In the genomic region with DNA sequence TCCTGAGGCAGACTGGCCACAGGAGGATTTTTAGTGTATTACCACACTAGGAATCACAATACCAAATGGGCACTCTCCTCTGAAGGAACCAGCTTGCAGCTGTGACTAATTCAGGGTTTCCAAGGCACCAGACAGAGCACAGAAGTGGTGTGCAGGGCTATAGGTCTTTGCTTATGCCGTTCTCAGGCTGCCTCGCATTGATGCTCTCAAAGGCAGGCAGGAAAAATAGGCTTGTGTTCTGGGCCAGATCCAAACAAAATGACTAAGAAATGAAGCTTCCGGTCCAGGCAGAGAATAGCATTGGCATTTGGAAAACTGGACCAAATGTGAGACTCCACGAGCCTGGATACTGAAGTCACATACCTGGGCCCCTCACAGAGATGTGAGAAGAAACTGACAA, we compare ENCODE assay signal across 16 mouse cellular contexts.
DNase-seq lines count a peak whose midpoint lies in the region; ATAC-seq lines count a peak whose summit lies in the region.
"Had no signal": no experiment of that assay in that cellular context is flagged by ENCODE, and none has a peak within 500 bp of the region (broad histone marks: within the 10 kb centered on the region; RNA-seq: fewer than 3 reads in every experiment).

No protein-coding gene starts in this region.

- H3K27me3 ChIP-seq in midbrain, embryonic 11.5 days (ENCODE audit: control insufficient read depth, insufficient read depth, low read length) = no peaks in the 10 kb centered on the region
- H3K27me3 ChIP-seq in midbrain, embryonic 16.5 days (ENCODE audit: control insufficient read depth, insufficient read depth, low read depth, low read length) = no peaks in the 10 kb centered on the region
- H3K27me3 ChIP-seq in midbrain, embryonic 14.5 days (ENCODE audit: control insufficient read depth, insufficient read depth, low read length) = no peaks in the 10 kb centered on the region
- H3K27me3 ChIP-seq in kidney, embryonic 15.5 days = peaks cover 18% of the 10 kb centered on the region; the same call in 1 of the 2 replicates
- H3K27me3 ChIP-seq: heart, embryonic 15.5 days; limb, embryonic 15.5 days had no signal

- 68% methylated on average over 4 of the region's 4 CpGs for WGBS in midbrain, embryonic 11.5 days
- WGBS in midbrain, embryonic 16.5 days = 46% methylated on average over 4 of the region's 4 CpGs
- 29% methylated on average over 4 of the region's 4 CpGs for WGBS in midbrain, embryonic 14.5 days
- 61% methylated on average over 4 of the region's 4 CpGs for WGBS in kidney, embryonic 15.5 days

- H3K4me2 ChIP-seq in midbrain, embryonic 11.5 days = no peak overlapping the region
- no peak overlapping the region for H3K4me2 ChIP-seq in midbrain, embryonic 16.5 days (ENCODE audit: low read length)
- H3K4me2 ChIP-seq in midbrain, embryonic 14.5 days (ENCODE audit: low read length) = no peak overlapping the region
- no peak overlapping the region for H3K4me2 ChIP-seq in kidney, embryonic 15.5 days
- H3K4me2 ChIP-seq: heart, embryonic 15.5 days; limb, embryonic 15.5 days had no signal

- peaks cover 10% of the 10 kb centered on the region for H3K4me1 ChIP-seq in midbrain, embryonic 11.5 days (ENCODE audit: control insufficient read depth, insufficient read depth, low read length)
- H3K4me1 ChIP-seq in midbrain, embryonic 16.5 days (ENCODE audit: control insufficient read depth, insufficient read depth, low read length) = peaks cover 15% of the 10 kb centered on the region
- H3K4me1 ChIP-seq in midbrain, embryonic 14.5 days (ENCODE audit: control insufficient read depth, insufficient read depth, low read length) = peaks cover 29% of the 10 kb centered on the region
- peaks cover 29% of the 10 kb centered on the region for H3K4me1 ChIP-seq in kidney, embryonic 15.5 days

- H3K36me3 ChIP-seq in midbrain, embryonic 11.5 days (ENCODE audit: control insufficient read depth, insufficient read depth, low read length) = no peaks in the 10 kb centered on the region
- no peaks in the 10 kb centered on the region for H3K36me3 ChIP-seq in midbrain, embryonic 16.5 days (ENCODE audit: control insufficient read depth, insufficient read depth, low read length)
- no peaks in the 10 kb centered on the region for H3K36me3 ChIP-seq in midbrain, embryonic 14.5 days (ENCODE audit: control insufficient read depth, insufficient read depth, low read length)
- H3K36me3 ChIP-seq in kidney, embryonic 15.5 days = no peaks in the 10 kb centered on the region
- H3K36me3 ChIP-seq: heart, embryonic 15.5 days; limb, embryonic 15.5 days had no signal

- no peak for ATAC-seq in midbrain, embryonic 11.5 days (ENCODE audit: low FRiP score)
- no peak for ATAC-seq in midbrain, embryonic 16.5 days
- no peak for ATAC-seq in midbrain, embryonic 14.5 days (ENCODE audit: low FRiP score, low TSS enrichment)
- no peak for ATAC-seq in kidney, embryonic 15.5 days (replicated peaks; ENCODE audit: low FRiP score)
- ATAC-seq: forebrain, embryonic 16.5 days had no signal

- no peak overlapping the region for H3K27ac ChIP-seq in midbrain, embryonic 11.5 days (ENCODE audit: low read depth, low read length)
- H3K27ac ChIP-seq in midbrain, embryonic 16.5 days (ENCODE audit: low read length) = no peak overlapping the region
- peak overlapping the region; percentile 8; the same call in 1 of the 2 replicates for H3K27ac ChIP-seq in midbrain, embryonic 14.5 days (replicated peaks; ENCODE audit: low read depth, low read length)
- no peak overlapping the region for H3K27ac ChIP-seq in kidney, embryonic 15.5 days
- H3K27ac ChIP-seq: heart, embryonic 15.5 days; limb, embryonic 15.5 days had no signal

- no peak overlapping the region for H3K4me3 ChIP-seq in midbrain, embryonic 11.5 days (ENCODE audit: low read depth, low read length)
- no peak overlapping the region for H3K4me3 ChIP-seq in midbrain, embryonic 16.5 days (ENCODE audit: low read depth, low read length)
- H3K4me3 ChIP-seq in midbrain, embryonic 14.5 days (replicated peaks; ENCODE audit: low read depth, low read length) = no peak overlapping the region
- H3K4me3 ChIP-seq in kidney, embryonic 15.5 days (replicated peaks) = no peak overlapping the region
- H3K4me3 ChIP-seq: heart, embryonic 15.5 days; limb, embryonic 15.5 days had no signal

- H3K9ac ChIP-seq in midbrain, embryonic 11.5 days (ENCODE audit: low read length) = no peak overlapping the region
- no peak overlapping the region for H3K9ac ChIP-seq in midbrain, embryonic 16.5 days (ENCODE audit: low read depth, low read length)
- no peak overlapping the region for H3K9ac ChIP-seq in midbrain, embryonic 14.5 days (replicated peaks; ENCODE audit: low read length)
- no peak overlapping the region for H3K9ac ChIP-seq in kidney, embryonic 15.5 days
- H3K9ac ChIP-seq: heart, embryonic 15.5 days; limb, embryonic 15.5 days had no signal

- peak; percentile 29 for DNase-seq in embryo, embryonic 10.5 days (ENCODE audit: low spot score)
- no peak for DNase-seq in embryo, embryonic 9.5 days (ENCODE audit: extremely low spot score)
- peak; percentile 85 for DNase-seq in midbrain, embryonic 11.5 days (ENCODE audit: low spot score, missing footprints)
- DNase-seq in cerebellum, postnatal 36 days = peak; percentile 14 to 45
- peak; percentile 47 for DNase-seq in midbrain, embryonic 14.5 days
- DNase-seq in spleen, postnatal 10 days (ENCODE audit: low spot score in 2 of 2) = no peak
- DNase-seq: adrenal gland, adult 8-10 months; kidney, postnatal 14 days; lung, adult 18-20 months; lung, postnatal 4 days; right cerebral cortex, postnatal 14 days had no signal

- H3K9me3 ChIP-seq in midbrain, embryonic 11.5 days (ENCODE audit: control insufficient read depth, low read length) = no peaks in the 10 kb centered on the region
- H3K9me3 ChIP-seq in midbrain, embryonic 16.5 days (replicated peaks; ENCODE audit: control insufficient read depth, low read length, poor library complexity, severe bottlenecking) = no peaks in the 10 kb centered on the region
- H3K9me3 ChIP-seq in midbrain, embryonic 14.5 days (ENCODE audit: control insufficient read depth, low read length) = no peaks in the 10 kb centered on the region
- no peaks in the 10 kb centered on the region for H3K9me3 ChIP-seq in kidney, embryonic 15.5 days (replicated peaks)
- H3K9me3 ChIP-seq: heart, embryonic 15.5 days; limb, embryonic 15.5 days had no signal

Comparison
In these comparisons a context has a peak if more than half of its experiments do, and no peak if none do; other contexts are left out.
1. DNase-seq: peak in embryo, embryonic 10.5 days (single experiment), midbrain, embryonic 11.5 days (single experiment), cerebellum, postnatal 36 days (2 of 2) and midbrain, embryonic 14.5 days (single experiment); none in embryo, embryonic 9.5 days (single experiment) and spleen, postnatal 10 days (0 of 2).